Mouse (Mus musculus) retina, postnatal 1 day (tissue): ENCODE results near the gene Top1.

Experiments used
- DNase-seq: peaks from one replicate; pipeline ENCODE4 v3.0.0-alpha.2; 2012

Top1 gene

GRCm38 (mm10) chr2:160645614-160646137, at the start of gene Top1:
TSS of gene Top1 (plus strand) at chr2:160645888.
- peak; percentile 100 for DNase-seq

DNA sequence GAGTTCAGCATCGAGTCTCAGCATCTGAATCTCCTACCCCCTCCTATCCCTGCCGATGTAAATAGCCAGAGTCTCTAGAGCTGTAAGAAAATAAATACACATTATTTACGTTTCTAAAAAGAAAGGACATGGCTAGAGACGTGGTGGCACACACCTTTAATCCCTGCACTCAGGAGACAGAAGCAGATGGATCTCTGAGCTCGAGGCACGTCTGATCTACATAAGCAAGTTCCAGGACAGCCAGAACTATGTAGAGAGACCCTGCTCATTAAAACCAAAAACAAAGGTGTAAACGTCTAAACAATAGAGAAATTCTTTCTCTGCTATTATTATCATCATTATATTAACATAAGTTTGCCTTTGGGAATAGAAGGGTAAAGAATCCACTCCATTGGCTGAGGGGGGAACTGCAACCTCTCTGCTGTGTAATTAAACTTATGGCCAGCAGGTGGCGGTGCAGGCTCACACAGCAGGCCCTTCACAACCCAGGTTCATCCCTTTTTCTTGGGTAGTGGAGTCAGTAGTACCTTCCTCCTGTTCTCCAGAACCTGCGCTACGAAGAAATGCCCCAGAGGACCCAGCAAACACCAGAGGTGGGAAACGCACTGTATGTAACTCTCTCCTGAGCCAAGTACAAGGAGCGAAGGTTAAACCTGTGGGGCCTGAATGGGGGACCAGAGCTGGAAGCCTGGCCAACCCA, 48.0 kb upstream of the Top1 start:
- peak; percentile 80 for DNase-seq

DNA sequence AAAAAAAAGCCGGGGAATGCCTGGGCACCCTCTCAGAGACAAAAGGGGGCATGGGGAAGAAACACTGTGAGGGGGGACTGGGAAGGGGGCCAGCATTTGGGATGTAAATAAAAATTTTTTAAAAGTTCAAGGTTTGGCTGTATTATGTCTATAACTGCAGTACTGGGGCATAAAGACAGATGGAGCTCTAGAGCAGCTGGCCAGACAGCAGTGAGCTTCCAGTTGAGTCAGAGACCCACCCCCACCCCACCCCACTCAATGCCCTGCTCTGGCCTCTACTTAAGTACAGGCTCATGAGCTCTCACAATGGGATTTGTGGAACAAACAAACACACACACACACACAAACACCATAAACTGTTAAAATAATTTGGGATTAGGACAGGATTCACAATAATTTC, 43.9 kb upstream of the Top1 start:
- peak; percentile 67 for DNase-seq

DNA sequence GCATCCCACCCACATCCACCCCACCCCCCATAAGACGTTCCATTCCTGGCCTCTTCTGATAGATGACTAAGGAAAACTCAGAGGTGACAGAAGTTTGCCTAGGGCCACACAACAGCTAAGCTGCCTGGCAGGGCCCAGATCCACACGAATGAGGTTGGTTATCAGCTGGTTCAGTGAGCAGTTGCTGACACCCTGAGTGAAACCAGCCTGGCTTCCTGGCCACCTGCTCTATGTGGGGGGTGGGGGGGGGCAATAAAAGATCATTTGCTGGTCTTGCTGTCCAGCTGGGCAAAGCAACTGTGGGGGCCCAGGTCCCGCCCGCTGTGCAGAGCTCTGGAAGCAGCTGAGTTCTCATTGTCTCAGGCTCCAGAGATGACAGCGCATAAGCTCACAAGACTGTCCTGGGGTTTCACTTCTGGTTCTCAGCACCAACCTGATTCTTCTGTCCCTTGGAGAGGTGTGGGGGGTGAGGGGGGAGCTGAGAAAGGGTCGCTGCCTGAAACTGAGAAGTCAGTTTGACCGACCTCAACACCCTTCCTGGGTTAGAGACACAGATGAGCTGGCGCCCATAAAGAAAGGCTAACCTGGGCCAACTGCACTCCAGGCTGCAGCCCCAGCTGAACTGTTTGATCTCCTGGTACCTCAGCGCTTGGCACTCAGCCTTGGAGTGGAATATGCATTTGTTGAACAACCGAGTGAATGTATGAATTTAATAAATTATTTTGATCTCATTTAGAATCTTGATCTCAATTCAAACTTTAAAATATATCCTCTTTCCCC, 42.3 kb upstream of the Top1 start:
- no peak for DNase-seq

GRCm38 (mm10) chr2:160610012-160610411, 35.7 kb upstream of the Top1 start:
- DNase-seq, result peak; percentile 71

GRCm38 (mm10) chr2:160613186-160613919, 32.3 kb upstream of the Top1 start:
- DNase-seq, result no peak

GRCm38 (mm10) chr2:160617741-160618140, 27.9 kb upstream of the Top1 start:
- no peak for DNase-seq

DNA sequence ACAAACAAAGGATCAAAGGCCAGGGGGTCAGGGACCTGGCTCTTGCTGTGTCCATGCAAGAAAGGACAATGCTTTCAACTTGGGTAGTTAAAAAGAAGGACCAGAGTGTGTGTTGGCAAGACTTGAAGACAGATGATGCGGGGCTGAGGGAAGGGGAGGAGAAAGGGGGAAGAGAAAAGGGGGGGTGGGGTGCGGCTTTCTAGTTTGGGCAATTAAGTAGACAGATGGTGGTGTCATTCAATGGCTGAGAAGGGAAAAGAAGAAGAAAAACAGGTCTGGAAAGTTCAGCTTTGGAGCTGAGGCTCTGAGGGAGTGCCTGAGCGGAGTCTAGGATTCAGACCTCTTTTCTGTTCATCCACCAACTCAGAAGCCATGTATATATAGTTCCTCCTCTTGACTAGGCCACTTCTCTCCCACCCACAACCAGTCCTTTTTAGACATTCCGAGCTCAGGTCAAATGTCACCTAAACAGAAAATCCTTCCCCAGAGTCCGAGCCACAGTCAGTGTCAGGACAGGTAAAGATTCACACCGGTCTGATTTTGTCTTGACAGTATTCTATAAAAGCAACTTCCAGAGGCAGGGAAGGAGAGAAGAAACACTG, 27.0 kb upstream of the Top1 start:
- peak; percentile 32 for DNase-seq

GRCm38 (mm10) chr2:160619300-160619699, 26.4 kb upstream of the Top1 start:
- DNase-seq, result no peak

- DNase-seq, result peak; percentile 70
These were observed 25.9 kb upstream of the Top1 start for GRCm38 (mm10) chr2:160619831-160620230.

DNA sequence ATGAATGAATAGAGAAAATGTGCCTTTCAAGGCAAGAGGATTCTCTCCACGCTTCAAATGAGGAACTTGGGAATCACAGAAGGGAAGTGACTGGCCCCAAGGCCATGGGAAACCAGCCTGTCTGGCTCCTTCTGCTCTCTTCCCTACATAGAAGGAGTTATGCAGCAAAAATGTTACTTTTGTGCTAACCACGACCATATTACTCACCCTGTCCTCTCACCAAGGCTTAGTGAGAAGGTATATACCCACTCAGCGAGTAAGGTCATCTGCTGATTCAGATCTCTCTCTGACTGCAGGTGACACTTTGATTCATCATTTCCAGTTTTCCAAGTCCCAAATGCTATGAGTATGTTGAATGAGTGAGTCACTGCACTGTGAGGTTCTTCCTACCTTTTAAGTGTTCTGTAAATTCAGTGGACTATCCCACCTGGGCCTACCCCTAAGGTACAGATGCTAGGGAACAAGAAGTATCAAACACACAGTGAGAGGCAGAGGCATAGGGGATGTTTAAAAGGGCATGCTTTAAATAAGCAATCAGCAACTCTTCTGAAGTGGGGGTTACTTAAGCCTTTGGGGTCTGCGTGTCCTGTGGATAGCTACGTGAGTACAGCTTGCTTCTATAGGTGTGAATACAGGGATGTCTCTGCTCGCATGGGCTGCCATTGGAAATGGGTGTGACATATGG, 25.3 kb upstream of the Top1 start:
- DNase-seq, result no peak

GRCm38 (mm10) chr2:160621001-160621448, 24.7 kb upstream of the Top1 start:
- no peak for DNase-seq

- DNase-seq, result peak; percentile 24
These were observed 24.0 kb upstream of the Top1 start for GRCm38 (mm10) chr2:160621661-160622211.

GRCm38 (mm10) chr2:160622646-160623045, 23.0 kb upstream of the Top1 start:
- DNase-seq, result no peak

DNA sequence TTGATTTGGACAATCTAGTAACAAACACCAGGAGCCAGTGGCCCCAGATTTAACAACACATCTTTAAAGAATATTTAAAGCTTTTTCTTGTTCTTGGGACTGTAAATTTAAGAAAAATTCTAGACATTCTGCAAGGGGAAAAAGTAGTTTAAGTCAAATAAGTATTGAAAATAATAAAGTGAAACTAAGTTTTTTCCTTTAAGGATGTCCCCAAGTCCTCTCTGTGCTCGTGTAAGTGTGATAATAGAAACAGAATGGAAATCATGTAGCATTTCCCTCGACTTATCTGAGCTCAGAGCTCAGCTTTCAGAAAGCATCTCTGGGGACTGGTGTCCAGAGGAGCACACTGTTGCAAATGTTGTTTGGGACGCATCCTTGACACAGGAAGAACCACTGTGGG, 21.9 kb upstream of the Top1 start:
- DNase-seq, result no peak

DNA sequence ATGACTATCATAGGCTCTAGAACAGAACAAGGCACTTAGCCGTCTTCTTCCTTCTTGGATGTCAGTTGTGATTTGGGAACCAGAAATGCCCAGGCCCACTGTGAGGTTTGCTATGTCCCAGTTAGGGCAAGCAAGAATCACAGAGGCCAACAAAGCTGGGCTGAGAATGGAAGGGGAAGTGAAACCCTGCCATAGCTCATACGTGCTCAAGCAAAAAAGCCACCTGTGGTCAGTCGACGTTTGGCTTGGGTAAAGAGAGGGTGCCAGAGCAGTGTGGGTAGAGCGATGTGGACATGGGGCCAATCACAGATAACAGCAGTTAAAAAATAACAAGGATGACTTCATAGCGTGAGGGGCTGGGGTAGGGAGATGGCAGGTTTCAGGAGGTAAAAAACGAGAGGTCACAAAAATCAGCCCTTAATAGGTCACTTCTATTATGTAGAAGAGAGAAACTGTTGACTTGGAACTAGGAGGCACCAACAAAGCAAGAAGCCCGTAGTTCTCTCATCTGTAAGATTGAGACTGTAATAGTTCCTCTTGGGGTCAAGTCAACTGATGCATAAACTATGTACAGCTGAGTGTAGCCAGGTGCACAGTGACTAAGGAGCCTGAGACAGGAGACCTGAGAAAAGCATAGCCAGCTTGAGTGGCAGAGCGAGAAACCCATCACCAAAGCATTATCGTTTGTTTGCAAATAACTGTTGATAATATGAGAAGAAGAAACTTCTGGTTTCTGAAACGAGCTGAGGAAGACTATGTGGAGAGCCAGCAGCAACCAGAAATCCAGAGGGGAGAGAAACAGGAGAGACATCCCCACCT, 18.3 kb upstream of the Top1 start:
- no peak for DNase-seq

- no peak for DNase-seq
These were observed 17.6 kb upstream of the Top1 start for GRCm38 (mm10) chr2:160628055-160628454.

GRCm38 (mm10) chr2:160628666-160629527, 16.8 kb upstream of the Top1 start:
- no peak for DNase-seq

DNA sequence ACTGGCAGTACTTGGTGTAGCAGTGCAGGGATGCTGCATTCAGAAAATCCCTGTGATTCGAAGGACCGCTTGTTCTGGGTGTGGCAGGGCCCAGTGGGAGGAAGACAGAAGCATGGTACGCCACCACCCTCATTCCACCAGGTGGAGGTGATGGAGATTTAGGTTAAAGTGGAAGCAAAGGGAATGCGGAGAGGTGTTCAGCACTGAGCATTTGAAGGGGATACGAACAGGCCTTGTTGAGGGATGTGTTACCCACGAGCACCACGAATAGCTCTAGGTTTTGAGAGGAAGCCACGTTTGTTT, 16.2 kb upstream of the Top1 start:
- DNase-seq, result no peak

DNA sequence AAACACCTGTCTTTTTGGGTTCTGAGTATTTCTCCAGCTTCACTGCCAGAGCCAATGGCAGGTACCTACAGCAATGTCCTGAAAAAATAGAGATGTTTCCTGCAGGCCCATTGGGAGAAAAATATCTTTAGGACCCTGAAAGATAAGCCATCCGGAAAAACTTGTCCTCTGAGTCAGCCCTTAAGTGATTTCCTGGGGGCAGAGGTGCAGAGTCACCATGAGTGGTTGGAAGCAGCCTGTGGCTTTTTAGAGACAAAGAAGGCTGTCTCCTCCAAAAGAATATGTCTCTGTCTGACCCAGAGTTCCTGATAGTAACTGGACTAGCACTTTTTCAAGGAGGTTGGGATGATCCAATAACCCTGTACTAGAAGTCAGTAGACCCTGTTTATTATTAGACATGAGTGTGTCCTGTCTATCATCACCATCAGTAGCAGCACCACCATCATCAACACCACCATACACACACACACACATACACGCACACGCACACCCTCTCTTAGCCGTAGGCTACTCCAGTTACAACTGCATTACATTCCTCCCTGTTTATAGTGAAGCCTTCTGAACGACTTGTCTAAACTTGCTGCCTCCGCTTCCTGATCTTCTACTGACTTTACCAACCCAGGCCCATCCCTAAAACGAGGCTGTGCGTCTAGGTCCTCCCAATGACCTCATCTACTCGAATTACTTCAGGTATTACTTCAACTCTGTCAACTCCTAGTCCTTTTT, 14.7 kb upstream of the Top1 start:
- DNase-seq, result no peak
